Mouse (Mus musculus) heart, embryonic 13.5 days (tissue): ENCODE measurements at regions not wholly inside any gene's neighbourhood (a gene's known extent, or its start where the extent isn't known, plus 50 kb on each side); places are given as distances from the start of the nearest gene placed in this dataset.

Experiments used
- ATAC-seq: fragments of 200-750 bp; cut with Nextera tagmentation; 2 replicates; pipeline ENCODE4 v1.8.0; 2017; ENCODE audit warnings: moderate TSS enrichment; ENCODE audit not compliant: insufficient number of reproducible peaks, low FRiP score, low TSS enrichment; ENCODE audit errors: extremely low read depth
- H3K27ac ChIP-seq: fragments of 300-500 bp; sonication (generic); replicated peaks from 2 replicates; pipeline ENCODE4 v1.5.1; 2015; ENCODE audit warnings: moderate library complexity, mild to moderate bottlenecking, inconsistent platforms
- H3K27me3 ChIP-seq: fragments of 300-500 bp; sonication (generic); replicated peaks from 2 replicates; pipeline ENCODE4 v1.6.1; 2015; ENCODE audit warnings: mild to moderate bottlenecking, inconsistent platforms
- H3K36me3 ChIP-seq: fragments of 300-500 bp; sonication (generic); 2 replicates; pipeline ENCODE4 v1.6.1; 2015; ENCODE audit warnings: mild to moderate bottlenecking, inconsistent platforms
- H3K4me1 ChIP-seq: fragments of 300-500 bp; sonication (generic); 2 replicates; pipeline ENCODE4 v1.6.1; 2015; ENCODE audit warnings: inconsistent platforms
- H3K4me2 ChIP-seq: fragments of 300-500 bp; sonication (generic); 2 replicates; pipeline ENCODE4 v1.6.1; 2015; ENCODE audit warnings: inconsistent platforms, mild to moderate bottlenecking, moderate library complexity
- H3K4me3 ChIP-seq: fragments of 300-500 bp; sonication (generic); 2 replicates; pipeline ENCODE4 v1.5.1; 2015; ENCODE audit warnings: moderate library complexity, mild to moderate bottlenecking, inconsistent platforms
- H3K9ac ChIP-seq: fragments of 300-500 bp; sonication (generic); 2 replicates; pipeline ENCODE4 v1.6.1; 2015; ENCODE audit warnings: inconsistent platforms, mild to moderate bottlenecking, moderate library complexity
- H3K9me3 ChIP-seq: fragments of 300-500 bp; sonication (generic); 2 replicates; pipeline ENCODE4 v1.6.1; 2016; ENCODE audit warnings: inconsistent platforms
- WGBS: fragments of 180-500 bp; shearing (Covaris S2); methylation state at CpG from one replicate; pipeline ENCODE4 v1.1.7; 2015; ENCODE audit warnings: mixed read lengths; 5-methylcytosine and 5-hydroxymethylcytosine counted together

DNA sequence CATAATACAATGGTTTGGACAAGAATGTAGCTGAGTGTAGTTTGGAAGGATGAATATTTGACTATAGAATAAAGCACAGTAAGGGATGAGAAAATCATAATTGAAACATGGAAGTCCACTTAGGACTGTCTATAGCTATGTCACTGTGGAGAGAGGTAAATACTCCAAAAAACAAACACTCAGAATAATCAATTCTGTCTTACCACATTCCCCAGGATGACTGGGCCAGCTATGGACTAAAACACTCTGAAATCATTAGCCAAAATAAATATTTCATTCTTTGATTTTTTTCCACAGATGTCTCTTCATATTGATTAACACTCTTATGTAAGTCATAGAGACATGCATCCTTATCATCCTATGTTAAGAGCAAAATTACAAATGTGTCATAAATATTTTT is 274.1 kb upstream of the Klf6 start:
- Histone ChIP-seq H3K4me2 (no peak overlapping the region), H3K9me3 (no peaks in the 10 kb centered on the region), H3K27ac (no peak overlapping the region), H3K4me3 (no peak overlapping the region), H3K36me3 (no peaks in the 10 kb centered on the region), H3K27me3 (no peaks in the 10 kb centered on the region), H3K4me1 (peaks cover 10% of the 10 kb centered on the region), H3K9ac (no peak overlapping the region)
- no peak for ATAC-seq

DNA sequence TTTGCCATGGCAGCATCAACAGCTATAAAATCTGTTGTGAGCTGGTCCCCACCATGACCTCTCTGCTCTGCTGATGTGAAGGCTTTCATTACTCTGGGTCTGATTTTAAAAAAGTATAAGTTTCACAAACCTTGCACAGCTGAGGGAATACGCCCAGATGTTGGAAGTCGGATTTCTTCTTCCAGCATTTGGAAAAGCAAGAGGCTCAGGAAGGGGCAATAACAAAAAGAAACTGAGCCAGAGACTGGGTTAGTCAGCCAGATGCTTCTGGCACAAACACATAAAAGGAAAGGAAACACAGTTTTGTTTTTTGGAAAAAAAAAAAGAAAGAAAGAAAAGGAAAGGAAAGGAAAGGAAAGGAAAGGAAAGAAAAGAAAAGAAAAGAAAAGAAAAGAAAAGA is 270.0 kb upstream of the Klf6 start:
- no peak overlapping the region for H3K4me3 ChIP-seq
- no peak overlapping the region for H3K27ac ChIP-seq
- H3K4me1 ChIP-seq: peaks cover 20% of the 10 kb centered on the region
- H3K27me3 ChIP-seq: no peaks in the 10 kb centered on the region
- WGBS: 69% methylated on average over 2 of the region's 2 CpGs
- no peak overlapping the region for H3K4me2 ChIP-seq
- H3K9me3 ChIP-seq: no peaks in the 10 kb centered on the region
- no peak for ATAC-seq
- H3K36me3 ChIP-seq: no peaks in the 10 kb centered on the region
- H3K9ac ChIP-seq: no peak overlapping the region

DNA sequence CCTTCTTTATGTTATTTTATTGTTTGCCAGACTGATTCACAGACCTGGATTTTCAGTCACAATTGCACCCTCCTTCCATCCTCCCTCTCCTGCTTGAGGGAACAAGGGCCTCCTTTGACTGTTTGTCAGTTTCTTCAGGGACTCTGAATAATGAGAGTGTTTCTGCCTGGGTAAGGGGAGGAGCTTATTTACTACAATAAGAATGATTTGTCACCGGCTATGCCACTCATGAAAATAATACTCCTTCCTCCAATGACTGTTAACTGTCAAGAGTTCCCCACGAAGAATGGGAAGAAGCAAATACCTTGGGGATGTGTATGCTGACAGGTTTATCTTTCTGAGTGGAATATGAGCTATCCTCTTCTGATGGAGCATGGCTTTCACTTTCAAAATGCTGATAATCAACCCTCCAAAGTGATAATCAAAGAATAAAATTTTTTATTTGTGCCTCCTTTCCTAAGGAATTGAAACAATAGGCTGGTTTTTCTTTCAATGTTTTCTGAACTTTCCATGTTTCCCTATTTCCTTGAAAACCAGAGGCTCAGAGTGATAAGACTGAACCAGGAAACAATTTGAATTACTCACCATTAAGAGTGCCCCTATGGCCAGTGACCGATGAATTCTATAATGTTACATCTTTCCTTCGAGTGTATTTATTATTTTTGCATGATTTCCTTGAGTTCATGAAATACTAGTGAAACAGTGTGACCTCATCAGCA is 269.3 kb upstream of the Klf6 start:
- no peaks in the 10 kb centered on the region for H3K27me3 ChIP-seq
- H3K4me1 ChIP-seq: peaks cover 20% of the 10 kb centered on the region
- no peak overlapping the region for H3K4me3 ChIP-seq
- WGBS: 35% methylated on average over 4 of the region's 4 CpGs
- no peak overlapping the region for H3K9ac ChIP-seq
- peak overlapping the region; percentile 33 for H3K4me2 ChIP-seq
- ATAC-seq: 0 out of 2 replicates have a peak, but pooled peaks have one; percentile 42
- H3K9me3 ChIP-seq: no peaks in the 10 kb centered on the region
- H3K27ac ChIP-seq: peak overlapping the region; percentile 76
- H3K36me3 ChIP-seq: no peaks in the 10 kb centered on the region

DNA sequence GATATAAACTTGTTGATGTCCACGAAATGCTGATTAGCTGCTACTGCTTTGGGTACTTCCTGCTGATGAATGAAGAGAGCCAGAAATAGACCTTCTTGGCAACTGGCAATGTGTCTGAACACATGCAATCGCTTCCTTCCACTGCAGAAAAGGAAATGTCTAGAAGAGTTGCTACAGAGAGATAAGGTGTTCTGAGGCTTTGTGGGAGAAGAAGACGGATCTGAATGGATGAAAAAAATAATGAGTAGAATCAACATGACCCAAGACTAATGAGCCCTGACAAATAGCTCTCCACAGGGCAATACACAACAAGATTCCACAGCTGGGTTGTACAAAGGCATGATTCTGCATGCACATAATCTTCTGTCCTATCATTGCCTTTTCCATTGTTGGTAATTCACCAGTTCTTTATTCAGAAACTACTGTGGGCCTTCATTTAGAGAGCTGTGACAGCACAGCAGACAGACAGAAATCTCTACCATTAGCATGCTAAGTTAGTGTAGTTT is 268.7 kb upstream of the Klf6 start:
- peak; percentile 25; the same call in 1 of the 2 replicates for ATAC-seq
- H3K4me2 ChIP-seq: peak overlapping the region; percentile 33; the same call in 1 of the 2 replicates

DNA sequence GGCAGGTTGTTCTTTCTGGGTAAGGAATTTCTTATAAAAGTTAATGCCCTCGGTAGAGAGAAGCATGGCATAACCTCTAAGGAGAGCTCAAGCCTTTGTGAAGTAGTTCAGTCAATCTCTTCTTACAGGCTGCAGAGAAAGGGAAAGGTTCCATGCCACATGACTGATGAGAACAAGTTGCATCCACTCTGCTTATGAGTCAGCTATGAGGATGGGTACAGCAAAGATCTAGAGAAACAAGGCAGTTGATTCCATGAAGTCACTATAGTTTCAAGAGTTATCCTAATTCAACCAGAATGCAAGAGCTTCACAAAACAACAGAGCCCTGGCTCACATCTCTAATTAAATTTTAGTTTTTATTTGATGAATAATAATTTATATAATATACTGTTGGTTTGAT is 259.6 kb upstream of the Klf6 start:
- WGBS: 77% methylated on average over 1 of the region's 1 CpGs
- H3K9ac ChIP-seq: no peak overlapping the region

More for the DNA sequence above, 268.7 kb upstream of the Klf6 start:
- Histone ChIP-seq H3K4me3 (no peak overlapping the region), H3K4me1 (peaks cover 20% of the 10 kb centered on the region), H3K9ac (no peak overlapping the region), H3K27me3 (no peaks in the 10 kb centered on the region), H3K9me3 (no peaks in the 10 kb centered on the region), H3K27ac (peak overlapping the region; percentile 76), H3K36me3 (no peaks in the 10 kb centered on the region)
- 5% methylated on average over 3 of the region's 3 CpGs for WGBS

DNA sequence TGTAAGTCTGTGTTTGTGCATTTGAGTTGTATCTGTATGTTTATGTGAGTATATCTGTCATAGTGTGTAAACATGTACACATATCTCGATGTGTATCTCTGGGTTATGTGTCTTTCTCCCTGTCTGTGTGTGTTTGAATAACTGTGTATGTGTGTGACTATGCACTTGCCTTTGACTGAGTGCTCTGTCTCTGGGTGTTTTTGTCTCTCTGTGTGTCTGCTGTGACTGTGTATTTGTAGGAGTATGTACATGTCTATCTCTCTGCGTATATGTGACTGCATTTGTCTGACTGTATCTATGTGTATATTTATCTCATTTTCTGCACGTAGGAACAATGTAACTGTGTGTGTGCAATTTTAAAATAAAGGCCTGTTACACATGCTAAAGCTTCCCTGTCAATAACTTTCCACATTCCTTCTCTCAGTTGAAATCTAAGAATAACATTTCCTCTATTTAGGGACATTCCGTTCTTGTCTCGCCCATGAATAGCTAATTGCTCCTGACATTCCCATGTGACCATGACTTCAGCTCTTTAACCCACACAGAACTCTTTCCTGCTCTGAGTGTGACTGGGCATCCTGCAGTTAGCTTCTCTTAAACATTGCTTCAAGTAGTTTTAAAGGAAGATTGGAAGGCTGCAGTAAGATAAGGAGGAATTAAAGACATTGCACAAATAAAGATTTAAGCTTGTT is 257.2 kb upstream of the Klf6 start:
- H3K4me2 ChIP-seq: peak overlapping the region; percentile 27; the same call in 1 of the 2 replicates
- no peaks in the 10 kb centered on the region for H3K9me3 ChIP-seq
- no peaks in the 10 kb centered on the region for H3K36me3 ChIP-seq
- H3K4me3 ChIP-seq: no peak overlapping the region
- 27% methylated on average over 5 of the region's 5 CpGs for WGBS
- peaks cover 19% of the 10 kb centered on the region for H3K4me1 ChIP-seq
- H3K9ac ChIP-seq: no peak overlapping the region
- ATAC-seq: peak; percentile 54; the same call in 1 of the 2 replicates
- H3K27ac ChIP-seq: peak overlapping the region; percentile 84
- no peaks in the 10 kb centered on the region for H3K27me3 ChIP-seq

More for the DNA sequence above, 259.6 kb upstream of the Klf6 start:
- H3K27me3 ChIP-seq: no peaks in the 10 kb centered on the region
- ATAC-seq: no peak
- H3K4me2 ChIP-seq: no peak overlapping the region
- H3K4me1 ChIP-seq: peaks cover 19% of the 10 kb centered on the region
- no peaks in the 10 kb centered on the region for H3K36me3 ChIP-seq
- no peaks in the 10 kb centered on the region for H3K9me3 ChIP-seq
- no peak overlapping the region for H3K27ac ChIP-seq
- no peak overlapping the region for H3K4me3 ChIP-seq

DNA sequence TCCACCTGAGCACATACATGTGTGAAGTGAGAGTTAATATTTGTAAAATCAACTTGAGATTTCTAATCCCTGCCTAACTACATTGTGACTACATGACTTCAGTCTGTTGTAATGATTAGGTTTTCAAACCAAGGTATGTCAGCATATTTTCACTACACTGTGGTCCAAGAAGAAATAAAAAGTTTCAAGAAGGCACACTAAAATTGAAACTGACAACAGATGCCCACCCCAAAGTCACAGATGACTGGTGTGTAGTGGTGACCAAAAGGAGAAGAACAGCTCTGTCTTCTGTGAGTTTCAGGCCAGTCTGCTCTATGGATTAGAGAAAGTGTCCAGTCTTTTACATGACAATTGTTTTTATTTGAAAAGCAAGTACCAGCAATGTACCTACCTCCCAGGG is 255.9 kb upstream of the Klf6 start:
- ATAC-seq: no peak
- peak overlapping the region; percentile 84 for H3K27ac ChIP-seq
- H3K36me3 ChIP-seq: no peaks in the 10 kb centered on the region
- no peak overlapping the region for H3K4me2 ChIP-seq
- no peak overlapping the region for H3K4me3 ChIP-seq
- H3K4me1 ChIP-seq: peaks cover 19% of the 10 kb centered on the region
- H3K27me3 ChIP-seq: no peaks in the 10 kb centered on the region
- no peak overlapping the region for H3K9ac ChIP-seq
- H3K9me3 ChIP-seq: no peaks in the 10 kb centered on the region

DNA sequence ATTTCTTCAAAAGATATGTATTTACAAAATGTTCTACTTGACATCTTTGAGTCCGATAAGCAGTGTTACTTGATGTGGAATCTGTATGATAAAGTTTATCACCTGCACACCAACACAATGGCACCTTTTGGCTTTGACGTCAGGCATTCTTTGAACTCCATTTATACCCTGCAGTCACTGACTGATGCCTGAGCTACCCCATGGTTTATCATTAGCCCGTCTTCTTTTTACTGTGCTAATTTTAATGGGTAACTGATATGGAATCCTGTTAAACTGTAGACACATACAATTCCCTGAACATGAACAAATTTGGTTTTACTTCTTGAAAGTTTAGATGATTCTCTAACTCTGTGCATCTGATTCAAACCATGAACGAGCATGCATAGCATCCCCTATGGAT is 253.8 kb upstream of the Klf6 start:
- no peak overlapping the region for H3K27ac ChIP-seq
- 0 out of 2 replicates have a peak, but pooled peaks cover 2% of the 10 kb centered on the region for H3K9me3 ChIP-seq
- no peak overlapping the region for H3K9ac ChIP-seq
- WGBS: 67% methylated on average over 4 of the region's 4 CpGs
- H3K4me2 ChIP-seq: no peak overlapping the region
- H3K36me3 ChIP-seq: no peaks in the 10 kb centered on the region
- H3K4me1 ChIP-seq: peaks cover 19% of the 10 kb centered on the region
- H3K4me3 ChIP-seq: no peak overlapping the region
- H3K27me3 ChIP-seq: no peaks in the 10 kb centered on the region
- ATAC-seq: no peak

DNA sequence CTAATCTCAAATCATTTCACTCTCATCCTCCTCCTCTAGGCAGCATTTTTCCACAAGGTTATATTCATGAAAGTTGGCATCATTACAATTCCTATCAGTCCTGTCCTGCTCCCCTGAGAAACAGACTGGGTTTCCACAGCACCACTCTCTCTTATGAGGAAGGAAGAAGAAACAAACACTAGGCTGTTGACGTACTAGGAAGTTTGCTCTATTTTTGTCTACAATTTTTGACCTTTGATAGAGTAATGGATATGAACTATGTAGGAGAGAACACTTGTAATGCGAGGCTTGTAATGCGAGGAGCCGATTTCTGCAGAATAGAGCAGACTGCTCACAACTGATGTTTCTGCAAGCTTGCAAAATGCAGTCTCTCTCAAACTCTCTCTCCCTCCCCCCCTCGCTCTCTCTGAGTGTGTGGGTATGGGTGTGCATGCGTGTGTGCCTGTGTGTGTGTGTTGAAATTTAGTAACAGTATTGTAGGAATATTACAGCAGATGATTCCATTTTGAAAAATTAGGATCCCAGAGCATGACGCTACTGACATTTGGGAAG is 247.0 kb upstream of the Klf6 start:
- peaks cover 11% of the 10 kb centered on the region for H3K4me1 ChIP-seq
- H3K9me3 ChIP-seq: 0 out of 2 replicates have a peak, but pooled peaks cover 2% of the 10 kb centered on the region
- H3K4me2 ChIP-seq: no peak overlapping the region
- WGBS: 59% methylated on average over 7 of the region's 7 CpGs
- peak overlapping the region; percentile 43 for H3K27ac ChIP-seq
- H3K36me3 ChIP-seq: no peaks in the 10 kb centered on the region
- no peaks in the 10 kb centered on the region for H3K27me3 ChIP-seq
- H3K4me3 ChIP-seq: no peak overlapping the region
- H3K9ac ChIP-seq: no peak overlapping the region
- no peak for ATAC-seq

DNA sequence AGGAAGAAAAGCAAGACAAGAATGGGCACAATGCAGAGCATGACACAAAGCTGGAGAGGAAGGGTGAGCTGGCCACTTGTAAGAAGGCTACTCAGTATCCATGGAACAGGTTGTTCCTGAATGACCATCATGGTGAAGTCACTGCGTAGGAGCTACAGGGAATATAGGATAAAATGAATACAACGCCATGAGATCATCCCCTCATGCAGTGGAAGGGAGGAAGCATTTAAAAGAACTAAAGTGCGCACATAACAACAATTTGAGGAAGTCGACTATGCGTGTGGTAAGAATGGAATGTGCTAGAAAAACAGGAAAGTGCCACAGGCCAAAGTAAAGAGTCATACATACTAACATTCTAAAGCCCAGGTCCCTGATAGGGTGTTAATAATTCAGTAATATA is 246.4 kb upstream of the Klf6 start:
- WGBS: 67% methylated on average over 5 of the region's 5 CpGs
- ATAC-seq: no peak

DNA sequence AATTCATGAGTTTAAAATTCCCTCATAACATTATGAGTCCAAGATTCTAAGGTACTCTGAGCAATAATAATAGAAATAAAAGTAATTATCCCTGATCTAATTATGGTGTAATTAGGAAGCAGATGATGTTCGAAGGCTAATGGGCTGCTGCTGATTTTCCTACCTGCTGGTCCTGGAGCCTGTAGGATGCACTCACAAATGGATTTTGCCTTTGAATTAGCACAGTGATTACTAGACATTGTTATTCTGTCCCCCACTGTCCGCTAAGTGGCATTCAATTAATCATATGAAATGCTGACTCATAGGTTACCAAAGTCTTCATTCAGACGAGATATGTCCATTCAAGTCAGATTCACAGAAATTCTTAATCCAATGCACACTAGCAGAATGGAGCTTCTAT is 246.0 kb upstream of the Klf6 start:
- Histone ChIP-seq H3K9me3 (0 out of 2 replicates have a peak, but pooled peaks cover 2% of the 10 kb centered on the region), H3K4me1 (peaks cover 11% of the 10 kb centered on the region), H3K36me3 (no peaks in the 10 kb centered on the region), H3K9ac (no peak overlapping the region), H3K4me3 (no peak overlapping the region), H3K27me3 (no peaks in the 10 kb centered on the region), H3K27ac (no peak overlapping the region), H3K4me2 (no peak overlapping the region)
- WGBS: 67% methylated on average over 3 of the region's 3 CpGs
- no peak for ATAC-seq

More for the DNA sequence above, 246.4 kb upstream of the Klf6 start:
- Histone ChIP-seq H3K36me3 (no peaks in the 10 kb centered on the region), H3K27me3 (no peaks in the 10 kb centered on the region), H3K27ac (0 out of 2 replicates have a peak overlapping the region, but pooled peaks have one; percentile 43), H3K4me2 (no peak overlapping the region), H3K9ac (no peak overlapping the region), H3K4me1 (peaks cover 11% of the 10 kb centered on the region), H3K4me3 (no peak overlapping the region), H3K9me3 (0 out of 2 replicates have a peak, but pooled peaks cover 2% of the 10 kb centered on the region)
